Mouse (Mus musculus) NIH3T3 (cell line): ENCODE results near the gene Ice2.

Experiments
- DNase-seq: peaks from one replicate; pipeline ENCODE4 v3.0.0-alpha.2; 2012; ENCODE audit warnings: low read depth

Gene Ice2

GRCm38 (mm10) chr9:69404671-69405070, 7.0 kb downstream of the Ice2 start:
- DNase-seq: no peak

- DNase-seq: peak; percentile 61
These were observed 21.8 kb downstream of the Ice2 start for GRCm38 (mm10) chr9:69419476-69419875.

GRCm38 (mm10) chr9:69430531-69430930, 32.8 kb downstream of the Ice2 start:
- DNase-seq: no peak

- DNase-seq: peak; percentile 87
These were observed 34.3 kb downstream of the Ice2 start for GRCm38 (mm10) chr9:69431863-69432555.

- no peak for DNase-seq
These were observed 37.5 kb downstream of the Ice2 start for GRCm38 (mm10) chr9:69435194-69435593.

- no peak for DNase-seq
These were observed 38.0 kb downstream of the Ice2 start for GRCm38 (mm10) chr9:69435662-69436061.

- peak; percentile 68 for DNase-seq
These were observed 42.2 kb downstream of the Ice2 start for GRCm38 (mm10) chr9:69439805-69440357.

- peak; percentile 20 for DNase-seq
These were observed 44.8 kb downstream of the Ice2 start for GRCm38 (mm10) chr9:69442471-69443038.

GRCm38 (mm10) chr9:69443203-69443602, 45.5 kb downstream of the Ice2 start:
- DNase-seq: peak; percentile 93

GRCm38 (mm10) chr9:69448801-69449200, 51.1 kb downstream of the Ice2 start:
- no peak for DNase-seq

- DNase-seq: no peak
These were observed 52.9 kb downstream of the Ice2 start for GRCm38 (mm10) chr9:69450636-69451035.

- DNase-seq: no peak
These were observed 54.4 kb downstream of the Ice2 start for GRCm38 (mm10) chr9:69451886-69452810.

- DNase-seq: peak; percentile 96
These were observed 55.6 kb downstream of the Ice2 start, which contains the start of gene Anxa2 for GRCm38 (mm10) chr9:69453066-69453900. TSS of gene Anxa2 (plus strand) at chr9:69453620.

GRCm38 (mm10) chr9:69453901-69454666, 56.4 kb downstream of the Ice2 start:
- DNase-seq: peak; percentile 59

GRCm38 (mm10) chr9:69454691-69455090, 57.0 kb downstream of the Ice2 start:
- DNase-seq: no peak

GRCm38 (mm10) chr9:69455391-69455790, 57.7 kb downstream of the Ice2 start:
- peak; percentile 68 for DNase-seq

- DNase-seq: peak; percentile 46
These were observed 58.8 kb downstream of the Ice2 start for GRCm38 (mm10) chr9:69456406-69457075.

GRCm38 (mm10) chr9:69457143-69457542, 59.4 kb downstream of the Ice2 start:
- DNase-seq: no peak

GRCm38 (mm10) chr9:69457747-69458625, 60.3 kb downstream of the Ice2 start:
- DNase-seq: peak; percentile 98
